Comparison of ENCODE assay signal across 8 mouse cellular contexts in the genomic region with DNA sequence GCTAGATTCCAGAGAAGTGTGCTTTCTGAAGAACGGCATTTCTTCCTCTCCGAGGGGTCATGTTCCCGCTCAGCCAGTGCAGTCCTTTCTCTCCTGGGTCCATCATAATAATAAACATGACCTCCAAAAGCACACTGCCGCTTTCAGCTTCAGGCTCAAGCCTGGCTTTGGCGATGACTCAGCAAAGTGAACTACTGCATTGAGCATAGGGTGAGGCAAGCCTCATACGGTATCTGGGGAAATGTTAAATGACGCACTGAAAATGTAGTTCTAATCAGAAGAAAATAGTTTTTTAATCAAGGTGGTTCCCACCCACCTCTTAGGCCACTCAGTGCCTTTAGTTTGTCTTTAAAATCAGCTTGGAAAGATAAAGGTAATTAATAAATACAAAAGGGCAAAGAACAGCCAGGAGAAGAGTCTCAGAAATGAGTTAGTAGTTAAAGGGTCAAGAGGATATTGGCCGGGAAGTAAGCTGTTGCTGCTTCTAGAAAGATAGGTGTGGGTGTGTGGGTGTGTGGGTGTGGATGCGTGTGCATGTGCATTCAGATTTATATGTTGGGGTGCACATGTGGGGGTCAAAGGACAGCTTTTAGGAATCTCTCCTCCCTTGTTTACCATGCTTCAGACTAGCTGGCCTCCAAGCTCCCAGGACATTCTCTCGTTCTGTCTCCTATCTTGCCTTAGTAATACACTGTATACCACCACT. TPM values are rescaled to one million over a fixed set of nuclear protein-coding genes. Genes with fewer than 3 reads are reported as not detected.
A peak's percentile ranks its signal among the peaks of the same experiment; 100 is the strongest.
DNase-seq lines count a peak whose midpoint lies in the region; TF ChIP-seq lines count a peak whose summit lies in the region.
"Had no signal": no experiment of that assay in that cellular context is flagged by ENCODE, and none has a peak within 500 bp of the region (broad histone marks: within the 10 kb centered on the region; RNA-seq: fewer than 3 reads in every experiment).

No protein-coding gene starts in this region.

- no peak overlapping the region for H3K9ac ChIP-seq in CH12.LX (ENCODE audit: insufficient read depth, low read depth)
- H3K9ac ChIP-seq: midbrain, embryonic 15.5 days had no signal

- no peak for TF ChIP-seq EP300 in CH12.LX (IDR thresholded peaks at IDR 0.05; ENCODE audit: low read length)

- H3K4me1 ChIP-seq in CH12.LX (ENCODE audit: control insufficient read depth in 1 of 2, insufficient read depth in 2 of 2) = no peaks in the 10 kb centered on the region
- H3K4me1 ChIP-seq in embryonic fibroblast, embryonic 13.5 days (ENCODE audit: control insufficient read depth, insufficient read depth, low read length) = peaks cover 8% of the 10 kb centered on the region

- TF ChIP-seq RAD21 in CH12.LX (IDR thresholded peaks at IDR 0.05; ENCODE audit: low read depth, low read length) = no peak

- dilution Hi-C loops in CH12.LX (cut with MboI; ENCODE audit: extremely low pct_ligation_motif_present, extremely low pct_unique_long_range_greater_than_20kb, low sequenced_read_pairs) = no loop called here

- H3K36me3 ChIP-seq in CH12.LX (replicated peaks in 1 of 2; ENCODE audit: control insufficient read depth in 1 of 2, insufficient read depth in 1 of 2, low read length in 1 of 2) (no peaks in the 10 kb centered on the region), macrophage (ENCODE audit: inconsistent target) (peaks cover 43% of the 10 kb centered on the region; the same call in 1 of the 2 replicates)
- H3K36me3 ChIP-seq: midbrain, embryonic 15.5 days had no signal

- peaks cover 7% of the 10 kb centered on the region for H3K9me3 ChIP-seq in CH12.LX (replicated peaks; ENCODE audit: low read length)
- H3K9me3 ChIP-seq: midbrain, embryonic 15.5 days had no signal

- H3K4me3 ChIP-seq in CH12.LX (replicated peaks in 1 of 3; ENCODE audit: low read depth in 2 of 3, low read length in 2 of 3, poor library complexity in 1 of 3) (no peak overlapping the region), macrophage (ENCODE audit: inconsistent target) (no peak overlapping the region)
- no peak overlapping the region for H3K4me3 ChIP-seq in embryonic fibroblast, embryonic 13.5 days (ENCODE audit: insufficient read depth, low read length)
- H3K4me3 ChIP-seq: midbrain, embryonic 15.5 days had no signal

- no peaks in the 10 kb centered on the region for H3K27me3 ChIP-seq in CH12.LX (replicated peaks)

- TF ChIP-seq POLR2A in CH12.LX (IDR thresholded peaks at IDR 0.05; ENCODE audit: low read depth, low read length) = no peak
- no peak for TF ChIP-seq POLR2A in embryonic fibroblast, embryonic 13.5 days (IDR thresholded peaks at IDR 0.05; ENCODE audit: low read depth, low read length)

- H3K27ac ChIP-seq in CH12.LX (ENCODE audit: insufficient read depth, low read depth) (no peak overlapping the region), macrophage (peak overlapping the region; percentile 55)
- H3K27ac ChIP-seq in embryonic fibroblast, embryonic 13.5 days (ENCODE audit: insufficient read depth, low read length) = peak overlapping the region; percentile 94
- H3K27ac ChIP-seq: midbrain, embryonic 15.5 days had no signal

- DNase-seq in CH12.LX (ENCODE audit: extremely low read depth) = no peak
- DNase-seq in NIH3T3 (ENCODE audit: low read depth) = peak; percentile 73
- DNase-seq in ovary, postnatal 10 days (ENCODE audit: low spot score) = no peak
- no peak for DNase-seq in cerebellum, adult 11 months
- DNase-seq in kidney, adult 11 months = no peak

- no peak for TF ChIP-seq CTCF in CH12.LX (conservative IDR thresholded peaks at IDR 0.05 in 1 of 2, IDR thresholded peaks at IDR 0.05 in 1 of 2; ENCODE audit: low read depth in 2 of 2, low read length in 2 of 2)
- no peak for TF ChIP-seq CTCF in embryonic fibroblast, embryonic 13.5 days (IDR thresholded peaks at IDR 0.05; ENCODE audit: borderline replicate concordance, insufficient read depth, low read length)

- no peak overlapping the region for H3K4me2 ChIP-seq in CH12.LX (ENCODE audit: insufficient read depth, low read depth, poor library complexity, severe bottlenecking)
- H3K4me2 ChIP-seq: midbrain, embryonic 15.5 days had no signal

- no peaks in the 10 kb centered on the region for H3K79me2 ChIP-seq in CH12.LX (replicated peaks; ENCODE audit: control insufficient read depth, extremely low read depth, insufficient read depth, poor library complexity, severe bottlenecking)
- peaks cover 19% of the 10 kb centered on the region for H3K79me2 ChIP-seq in macrophage (ENCODE audit: inconsistent target)

- in situ Hi-C loops in CH12.LX (cut with MboI; ENCODE audit: low pct_ligation_motif_present, low pct_unique_long_range_greater_than_20kb, low sequenced_read_pairs) = no loop called here

- 43% methylated on average over 10 of the region's 10 CpGs for WGBS in macrophage (ENCODE audit: missing documents)

TF ChIP-seq in CH12.LX, 34 proteins besides CTCF, POLR2A, EP300 and RAD21:
- TF ChIP-seq MXI1 (IDR thresholded peaks at IDR 0.05; ENCODE audit: low read depth, low read length) (no peak), MAFK (IDR thresholded peaks at IDR 0.05; ENCODE audit: insufficient replicate concordance, low read length) (0 out of 2 replicates have a peak, but pooled peaks have one; percentile 15)

RNA-seq across cellular contexts. Expression of gene Htatip2, which starts 5.2 kb away (rescaled TPM):
- total RNA-seq in CH12.LX (2012; rRNA removed) (not detected in 2 replicates), CH12.LX (2014; rRNA removed) (not detected in 2 replicates)
- polyA plus RNA-seq in CH12.LX (2012; ENCODE audit: insufficient read length, low read depth) (not detected in 2 replicates), macrophage (2018) (42.0 to 62.8 TPM (median 59.1 TPM) in 3 replicates)
- 26.3 and 32.6 TPM in 2 replicates for polyA plus RNA-seq in embryonic fibroblast, embryonic 13.5 days (2011; ENCODE audit: insufficient read length, low read depth, missing spikeins)
- total RNA-seq in macrophage (2018; cell fraction: chromatin; rRNA removed) = 10 to 100 TPM in 25 of 26 experiments, 1 to 10 TPM in 1; 8.9 to 44.6 (median 27.3) TPM
- 10 to 100 TPM; 36.2 to 55.8 (median 49.5) TPM for total RNA-seq in macrophage (2018; cell fraction: cytosol; rRNA removed)
- 10 to 100 TPM; 13.5 to 53.6 (median 39.5) TPM for total RNA-seq in macrophage (2018; cell fraction: nucleus; rRNA removed)

RNA-seq across cellular contexts. Expression of gene Prmt3, which starts 14.0 kb away (rescaled TPM):
- total RNA-seq in CH12.LX (2012; rRNA removed) = 47.9 and 54.4 TPM in 2 replicates
- 86.0 and 91.2 TPM in 2 replicates for total RNA-seq in CH12.LX (2014; rRNA removed)
- polyA plus RNA-seq in CH12.LX (2012; ENCODE audit: insufficient read length, low read depth) = 54.3 and 54.5 TPM in 2 replicates
- 39.2 and 42.5 TPM in 2 replicates for polyA plus RNA-seq in embryonic fibroblast, embryonic 13.5 days (2011; ENCODE audit: insufficient read length, low read depth, missing spikeins)
- total RNA-seq in macrophage (2018; cell fraction: chromatin; rRNA removed) = 10 to 100 TPM; 15.6 to 75.3 (median 39.8) TPM
- total RNA-seq in macrophage (2018; cell fraction: cytosol; rRNA removed) = 10 to 100 TPM in 21 of 26 experiments, 1 to 10 TPM in 5; 7.8 to 15.8 (median 12.0) TPM
- total RNA-seq in macrophage (2018; cell fraction: nucleus; rRNA removed) = 10 to 100 TPM; 10.3 to 66.3 (median 21.1) TPM
- 9.4 to 32.8 TPM (median 9.9 TPM) in 3 replicates for polyA plus RNA-seq in macrophage (2018)

Comparison
In these comparisons a context has a peak if more than half of its experiments do, and no peak if none do; other contexts are left out.
1. RNA of gene Htatip2, which starts 5.2 kb away (polyA plus RNA-seq): 42.0 to 62.8 TPM in macrophage and 26.3 to 32.6 TPM in embryonic fibroblast, embryonic 13.5 days; not detected in CH12.LX; every median in the first group is over 10 times any median in the second.